Mouse (Mus musculus) heart, postnatal 14 days (tissue): Measurements from ENCODE around the gene Rnf149. TPM values are rescaled to one million over a fixed set of nuclear protein-coding genes. Genes with fewer than 3 reads are reported as not detected.
A peak's percentile ranks its signal among the peaks of the same experiment; 100 is the strongest.

ENCODE experiments used
- DNase-seq, 2 experiments: peaks; one replicate each; pipeline ENCODE4 v3.0.0; 2021 to 2022
- intact Hi-C: fragments of 180-260 bp; cut with DNase I; formaldehyde crosslinking; loops from one replicate; pipeline ENCODE4 v1.15.1; 2025
- total RNA-seq, 2 experiments: library from RNA; stranded (reverse); gene quantifications; 2 replicates each; pipeline ENCODE4 v1.2.3; 2021

The Rnf149 gene
- total RNA-seq, 2 experiments from 2014 or later, result 10.8 to 11.5 TPM

DNA sequence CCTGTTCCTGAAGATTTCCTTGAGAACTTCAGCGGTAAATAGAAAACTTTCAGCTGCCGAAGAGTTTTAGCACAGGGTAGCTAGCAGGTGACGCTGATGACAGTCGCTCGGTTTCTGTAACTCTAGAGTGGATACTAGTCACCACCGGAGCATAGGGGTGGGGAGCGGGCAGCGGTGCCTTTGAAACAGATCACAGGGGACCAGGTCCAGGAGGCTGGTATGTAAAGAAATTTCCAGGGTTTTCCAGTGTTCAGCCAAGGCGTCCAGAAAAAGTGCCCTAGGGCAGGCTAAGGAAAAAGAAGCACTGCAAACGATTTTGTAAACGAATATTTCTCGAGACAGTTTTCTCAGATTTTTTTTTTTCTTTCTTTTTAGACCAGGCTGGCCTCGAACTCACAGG, 42.4 kb downstream of the Rnf149 start, which contains the start of gene Cnot11:
Gene Cnot11 (plus strand): TSS at position 162 of the 400 bp plus-strand sequence.
- intact Hi-C loops, result loop anchor here (10.0 kb wide), 2 partner anchors 340 to 1670 kb away; partner anchors contain the start of genes Npas2 and Tsga10
- DNase-seq, result no peak

DNA sequence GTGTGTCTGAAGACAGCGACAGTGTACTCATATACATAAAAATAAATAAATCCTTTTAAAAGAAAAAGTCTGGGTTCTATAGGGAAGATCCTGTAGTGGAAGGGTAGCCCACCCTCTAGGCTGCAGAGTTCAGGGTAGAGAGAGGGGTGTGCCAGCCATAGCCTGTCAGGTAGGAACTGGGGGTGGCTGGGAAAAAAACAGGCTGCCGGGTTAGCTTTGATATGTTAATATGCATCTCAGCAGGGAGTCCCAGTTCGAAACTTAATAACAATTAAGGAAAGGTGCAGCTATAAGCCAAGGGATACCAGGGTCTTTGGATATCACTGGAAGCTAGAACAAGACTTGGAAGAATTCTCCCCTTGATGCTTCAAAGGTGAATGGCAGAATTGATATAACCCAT, 43.3 kb downstream of the Rnf149 start:
- intact Hi-C loops, result loop anchor here (10.0 kb wide), 2 partner anchors 339 to 1669 kb away; partner anchors contain the start of genes Npas2 and Tsga10
- DNase-seq, result no peak

DNA sequence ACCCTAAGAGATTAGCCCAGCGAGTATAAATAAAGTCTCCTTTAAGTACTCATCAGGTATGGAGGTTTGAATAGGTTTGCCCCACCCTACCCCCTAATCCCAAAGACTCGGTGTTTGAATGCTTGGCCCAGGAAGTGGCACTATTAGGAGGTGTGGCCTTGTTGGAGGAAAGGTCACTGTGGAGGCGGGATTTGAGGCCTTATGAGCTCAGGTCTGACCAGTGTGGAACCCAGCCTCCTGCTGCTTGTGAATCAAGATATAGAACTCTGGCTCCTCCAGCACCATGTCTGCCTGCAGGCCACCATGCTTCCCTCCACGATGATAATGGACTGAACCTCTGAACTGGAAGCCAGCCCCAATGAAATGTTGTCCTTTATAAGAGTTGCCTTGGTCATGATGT, 46.2 kb downstream of the Rnf149 start:
- intact Hi-C loops, result loop anchor here (2.0 to 10.0 kb wide), 3 partner anchors 336 to 1666 kb away; partner anchors contain the start of genes Npas2 and Tsga10
- DNase-seq, result no peak

DNA sequence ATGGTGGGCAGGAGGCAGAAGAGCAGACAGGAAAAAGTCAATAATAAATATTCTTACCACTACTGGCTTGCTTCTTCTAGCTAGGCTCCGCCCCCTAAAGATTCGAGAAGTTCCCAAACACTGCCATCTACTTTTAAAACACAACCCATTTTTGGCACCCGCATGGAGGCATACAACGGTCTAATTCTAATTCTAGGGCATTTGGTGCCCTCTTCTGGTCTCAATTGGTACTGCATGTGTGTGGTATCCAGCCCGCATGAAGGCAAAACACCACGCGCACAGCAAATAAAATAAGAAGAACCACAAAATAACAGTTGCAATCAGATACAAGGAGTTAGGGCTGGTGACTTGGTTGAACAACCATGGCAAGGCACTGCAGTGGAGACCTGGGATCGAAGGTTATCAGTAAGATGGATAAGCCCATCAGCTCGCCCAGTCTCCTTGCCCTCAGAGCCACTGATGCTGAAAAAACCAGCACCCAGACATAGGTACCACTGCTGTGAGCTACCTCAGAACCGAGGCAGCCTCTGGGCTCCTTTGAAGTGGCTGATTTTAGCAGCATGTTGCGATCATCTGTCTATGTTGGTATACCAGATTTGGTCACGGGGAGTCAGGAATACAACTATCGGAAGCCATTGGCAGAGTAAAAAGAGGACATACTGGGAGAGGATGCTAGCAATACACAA, 46.8 kb downstream of the Rnf149 start:
- peak; percentile 80 to 91 for DNase-seq
- intact Hi-C loops, result loop anchor here (2.0 to 10.0 kb wide), 3 partner anchors 336 to 1666 kb away; partner anchors contain the start of genes Npas2 and Tsga10

DNA sequence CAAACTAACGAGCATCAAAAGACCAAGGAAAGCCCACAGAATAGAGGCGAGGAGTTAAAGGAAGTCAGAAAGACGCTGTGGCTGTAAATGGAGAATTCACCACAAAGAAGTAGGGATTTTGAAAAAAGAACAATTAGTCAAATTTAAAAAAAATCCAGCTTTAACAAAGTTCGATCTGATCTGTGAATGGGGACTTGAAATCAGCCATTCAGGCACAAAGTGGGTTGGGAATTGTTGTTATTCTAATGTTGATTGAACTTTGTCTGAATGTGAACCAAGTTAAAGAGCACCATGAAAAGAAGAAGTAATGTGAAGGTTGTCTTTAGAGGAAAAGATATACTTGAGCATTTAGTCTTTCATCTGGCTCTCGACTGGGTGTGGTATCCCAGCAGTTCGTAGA, 48.9 kb downstream of the Rnf149 start:
- intact Hi-C loops, result no loop called here
- DNase-seq, result no peak

DNA sequence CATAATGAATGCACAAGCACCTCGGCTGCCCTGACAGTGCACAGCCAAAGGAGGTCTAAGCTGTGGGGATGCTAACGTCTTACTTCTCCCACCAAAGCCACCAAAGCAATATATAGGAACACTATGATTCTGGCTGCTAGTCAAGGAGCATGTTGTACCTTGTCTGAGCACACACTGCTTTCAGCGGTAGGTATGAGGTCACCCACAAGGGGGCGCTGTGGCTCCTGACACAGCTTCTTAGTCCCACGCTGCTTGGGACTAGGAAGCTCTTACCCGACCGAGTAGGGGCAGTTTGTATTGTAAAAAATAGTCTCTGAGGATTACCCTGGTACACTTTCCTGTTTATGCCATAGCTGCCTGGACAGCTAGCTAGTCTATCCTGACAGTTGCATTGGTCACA, 49.8 kb downstream of the Rnf149 start:
- intact Hi-C loops, result no loop called here

DNA sequence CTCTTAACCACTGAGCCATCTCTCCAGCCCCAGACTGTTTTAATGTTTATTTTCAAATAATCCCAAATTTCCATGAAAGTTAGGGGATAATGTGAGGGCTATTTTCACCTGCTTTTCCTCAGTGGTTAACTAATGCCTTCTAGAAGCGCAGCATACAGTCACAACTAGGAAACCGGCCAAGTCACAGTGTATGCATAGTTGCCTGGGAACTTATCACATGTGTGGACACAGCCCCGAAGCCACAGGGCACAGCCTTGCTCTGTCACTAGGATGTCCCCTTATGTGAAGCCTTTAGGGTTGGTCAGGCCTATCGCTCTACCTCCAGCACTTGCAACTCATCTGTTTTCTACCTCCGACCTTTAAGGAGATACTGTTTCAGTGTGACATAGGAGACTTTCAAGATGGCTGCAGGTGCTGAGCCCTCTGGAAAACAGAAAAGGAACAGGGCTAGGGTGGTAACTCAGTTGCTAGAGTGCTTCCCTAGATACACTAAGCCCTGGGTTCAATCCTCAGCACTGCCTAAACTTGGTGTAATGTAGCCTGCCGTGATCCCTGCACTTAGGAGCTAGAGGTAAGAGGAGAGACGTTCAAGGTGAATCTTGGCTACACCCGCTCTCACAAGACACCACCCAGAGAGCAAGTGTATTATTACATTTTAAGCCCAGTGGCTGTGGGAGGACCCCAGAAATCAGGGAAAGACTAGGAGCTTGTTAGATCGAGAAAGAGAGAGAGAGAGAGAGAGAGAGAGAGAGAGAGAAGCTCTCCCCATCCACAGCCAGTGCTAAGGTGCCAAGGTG, 50.6 kb downstream of the Rnf149 start:
- peak in 1 of 2 experiments; percentile 40 for DNase-seq
- intact Hi-C loops, result no loop called here

More for the DNA sequence above, 49.8 kb downstream of the Rnf149 start:
- peak; percentile 75 to 87 for DNase-seq

DNA sequence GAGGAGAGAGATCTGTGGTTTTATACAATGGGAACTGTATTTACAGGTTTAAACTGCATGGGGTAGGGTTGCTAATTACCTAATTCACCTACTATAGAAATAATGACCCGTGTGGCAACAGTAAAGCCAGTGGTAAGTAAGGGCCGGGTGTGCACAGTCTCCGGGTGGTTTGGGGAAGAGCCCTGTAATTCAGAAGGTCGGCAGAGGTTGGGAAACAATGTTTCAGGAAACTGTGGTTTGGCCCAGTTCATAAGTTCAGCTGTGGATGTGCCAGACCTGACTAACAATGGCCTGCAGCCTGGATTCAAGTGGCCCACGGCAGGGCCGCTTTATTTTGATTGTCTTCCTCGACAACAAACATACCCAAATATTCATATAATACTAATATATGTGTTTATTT, 51.4 kb downstream of the Rnf149 start:
- intact Hi-C loops, result no loop called here

DNA sequence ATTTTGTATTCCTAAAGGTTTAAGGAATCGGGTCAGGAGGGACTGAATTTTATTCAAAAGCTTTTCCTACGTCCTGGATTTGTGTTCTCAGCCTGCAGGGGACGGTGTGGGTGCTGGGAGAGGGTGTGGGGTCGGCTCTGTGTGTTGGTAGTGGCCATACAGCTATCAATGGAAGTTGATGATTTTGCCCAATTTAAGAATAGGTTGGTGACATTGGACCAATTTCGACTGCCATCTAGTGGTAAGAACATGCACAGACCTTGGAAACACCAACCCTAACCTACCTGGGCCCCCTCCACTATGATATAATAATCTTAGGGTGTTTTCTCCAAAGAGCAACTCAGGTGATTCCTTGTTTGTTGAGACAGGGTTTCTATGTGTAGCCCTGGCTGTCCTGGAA, 54.7 kb downstream of the Rnf149 start:
- peak in 1 of 2 experiments; percentile 53 for DNase-seq
- intact Hi-C loops, result loop anchor here (1.0 to 5.0 kb wide), 2 partner anchors 45 to 130 kb away; partner anchors contain the start of gene Tbc1d8

More for the DNA sequence above, 51.4 kb downstream of the Rnf149 start:
- DNase-seq, result no peak

DNA sequence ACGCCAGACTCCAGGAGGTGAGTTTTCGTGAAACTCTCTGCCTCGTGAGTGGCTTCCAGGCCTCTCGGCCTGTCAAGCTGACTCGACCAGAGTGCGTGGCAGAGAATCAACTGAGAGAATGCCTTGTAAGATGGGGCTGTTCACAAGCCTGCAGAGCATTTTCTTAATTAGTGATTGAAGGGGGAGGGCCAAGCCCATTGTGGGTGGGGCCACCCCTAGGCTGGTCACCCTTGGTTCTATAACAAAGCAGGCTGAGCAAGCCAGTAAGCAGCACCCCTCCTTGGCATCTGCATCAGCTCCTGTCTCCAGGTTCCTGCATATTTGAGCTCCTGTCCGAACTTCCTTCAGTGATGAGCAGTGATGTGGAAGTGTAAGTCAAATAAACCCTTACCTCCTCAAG, 55.9 kb downstream of the Rnf149 start:
- intact Hi-C loops, result loop anchor here (5.0 kb wide), 1 partner anchor 44 kb away; the partner anchor contains the start of gene Tbc1d8
- DNase-seq, result no peak

DNA sequence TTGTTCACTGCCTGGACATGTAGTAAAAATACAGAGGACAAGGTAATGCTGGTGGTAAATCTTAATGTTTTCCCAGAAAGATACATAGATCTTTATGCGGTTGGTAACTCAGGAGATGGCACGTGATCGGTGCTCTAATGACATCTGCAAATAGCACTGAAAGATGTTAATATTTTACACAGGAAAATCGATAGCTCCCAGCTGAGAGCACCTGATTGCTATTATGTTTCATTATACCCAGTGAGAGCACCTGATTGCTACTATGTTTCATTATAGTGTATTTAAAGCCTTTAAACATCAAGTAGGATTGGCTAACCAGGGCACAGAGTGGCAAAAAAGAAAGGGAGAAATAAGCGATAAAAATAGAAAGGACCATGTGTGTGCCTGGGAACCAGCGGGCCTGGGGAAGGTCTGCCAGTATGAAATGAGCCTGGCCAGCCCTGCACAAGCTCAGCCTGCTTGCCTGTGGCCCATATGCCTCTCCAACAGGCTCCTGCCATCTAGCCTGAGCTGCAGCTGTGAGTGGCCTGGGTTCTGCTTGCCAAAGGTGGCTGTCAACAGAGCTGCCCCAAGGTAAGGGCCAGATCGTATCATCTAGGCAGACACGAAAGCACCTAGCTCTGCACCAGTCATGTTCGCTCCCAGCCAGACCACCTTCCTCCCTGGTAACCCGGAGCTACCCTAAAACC, 61.8 kb downstream of the Rnf149 start:
- DNase-seq, result no peak
- intact Hi-C loops, result no loop called here

DNA sequence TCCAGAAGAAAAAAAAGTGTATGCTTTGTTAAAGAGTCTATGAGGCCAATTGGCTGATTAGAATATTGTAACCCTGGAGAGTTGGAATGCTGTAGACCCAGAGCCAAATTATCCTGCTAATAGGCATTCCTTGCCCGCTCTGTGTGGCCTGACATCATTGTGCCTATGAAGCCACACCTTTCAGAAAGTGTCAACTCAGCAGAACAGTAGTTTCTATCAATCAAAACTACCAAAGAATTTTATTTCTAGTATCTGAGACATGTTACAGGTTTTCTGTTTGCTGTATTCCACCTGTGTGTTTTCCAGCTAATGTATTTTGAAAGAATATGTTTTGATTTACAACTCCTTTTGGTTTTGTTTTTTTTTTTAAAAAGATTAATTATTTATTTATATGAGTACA, 65.0 kb downstream of the Rnf149 start:
- intact Hi-C loops, result no loop called here
- no peak for DNase-seq

DNA sequence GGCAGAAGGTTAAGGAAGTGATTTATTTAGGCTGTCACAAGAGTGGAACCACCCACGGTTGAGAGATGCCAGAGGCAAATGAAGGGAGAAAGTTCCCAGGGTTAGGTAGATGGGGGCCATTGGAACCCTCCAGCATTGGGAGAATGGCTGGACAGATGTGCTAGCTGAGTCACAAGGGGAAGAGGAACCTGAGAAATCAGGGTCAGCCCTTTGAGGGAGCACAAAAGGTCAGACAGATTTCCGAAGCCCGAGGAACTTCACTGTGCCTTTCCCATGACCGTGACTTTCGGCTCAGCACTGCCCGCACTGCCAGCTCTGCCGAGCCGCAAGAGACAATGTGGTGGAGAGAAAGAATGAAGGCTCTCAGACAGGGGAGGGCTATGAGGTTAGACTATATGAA, 65.4 kb downstream of the Rnf149 start:
- DNase-seq, result no peak
- intact Hi-C loops, result no loop called here

DNA sequence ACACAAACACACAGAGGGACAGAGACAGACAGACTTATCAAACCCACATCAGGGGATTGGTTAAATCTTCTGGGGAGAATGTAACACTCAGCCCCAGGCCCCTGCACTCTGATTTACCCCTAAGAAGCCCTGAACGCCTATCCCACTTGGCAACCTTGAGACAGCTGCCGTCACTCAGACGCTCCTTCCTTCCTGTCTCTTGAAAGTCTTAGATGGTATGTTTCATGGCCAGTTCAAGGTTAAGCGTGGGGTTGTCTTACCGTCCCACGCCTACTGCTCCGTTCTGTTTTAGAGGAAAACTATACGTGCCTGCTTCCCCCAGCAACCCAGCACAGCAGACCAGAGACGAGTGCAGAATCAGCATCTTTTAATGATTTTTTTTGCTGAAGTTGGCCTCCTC, 71.6 kb downstream of the Rnf149 start:
- intact Hi-C loops, result no loop called here

DNA sequence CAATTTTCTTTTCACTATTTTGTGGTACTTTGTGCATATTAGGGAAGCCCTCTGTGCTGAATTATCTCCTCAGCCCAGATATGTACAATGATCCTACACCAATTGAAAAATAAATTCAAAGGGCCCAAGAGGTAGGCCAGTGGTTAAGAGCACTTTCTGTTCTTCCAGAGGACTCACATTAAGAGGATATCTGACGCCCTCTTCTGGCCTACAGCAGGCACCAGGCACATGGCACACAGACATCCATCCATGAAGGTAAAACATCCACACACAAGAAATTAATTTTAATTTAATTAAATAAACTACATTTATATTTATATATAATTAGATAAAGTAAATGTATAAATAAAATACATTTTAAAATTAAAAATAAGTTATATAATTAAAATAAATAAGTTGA, 72.9 kb downstream of the Rnf149 start:
- intact Hi-C loops, result loop anchor here (5.0 kb wide), 1 partner anchor 112 kb away; no protein-coding TSS in a partner anchor
- DNase-seq, result peak in 1 of 2 experiments; percentile 32

More for the DNA sequence above, 71.6 kb downstream of the Rnf149 start:
- no peak for DNase-seq

DNA sequence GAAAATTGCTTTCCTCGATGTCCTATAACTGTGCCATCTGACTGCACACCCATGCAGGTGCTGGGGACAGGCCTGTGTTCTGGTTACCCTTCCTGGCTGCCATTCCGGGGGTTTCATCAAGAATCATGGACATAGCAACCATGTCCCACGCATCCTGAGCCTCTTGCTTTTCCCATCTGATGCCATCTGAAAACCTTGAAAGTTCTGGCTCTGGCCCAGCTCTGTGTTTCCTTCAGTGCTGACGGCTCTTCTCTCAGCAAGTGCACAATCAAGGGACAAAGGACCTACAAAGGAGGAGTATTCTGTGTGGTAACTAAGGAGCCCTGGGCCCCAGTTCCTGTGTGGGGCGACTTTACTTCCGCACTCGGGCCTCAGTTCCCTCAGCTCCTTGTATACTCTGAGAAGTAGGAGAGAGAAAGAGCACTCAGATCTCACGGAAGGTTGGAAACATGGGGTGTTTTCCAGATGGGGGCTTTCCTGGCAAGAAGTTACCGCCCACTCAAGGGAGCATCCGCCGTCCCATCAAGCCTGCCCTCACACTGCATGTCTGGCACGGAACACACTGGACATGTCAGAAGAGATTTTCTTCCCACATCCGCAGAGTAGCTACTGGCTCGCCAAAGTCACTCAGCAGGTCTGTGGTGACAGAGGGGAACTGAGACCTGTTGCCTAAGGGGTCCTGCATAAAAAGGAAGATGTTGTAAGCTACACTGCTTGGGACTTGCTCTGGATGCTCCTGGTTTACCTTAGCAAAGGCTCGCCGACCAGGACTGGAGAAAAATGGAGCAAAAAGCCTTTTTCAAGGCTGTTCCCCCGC, 74.2 kb downstream of the Rnf149 start:
- intact Hi-C loops, result loop anchor here (5.0 kb wide), 1 partner anchor 111 kb away; no protein-coding TSS in a partner anchor
- peak in 1 of 2 experiments; percentile 8 for DNase-seq
